Mouse (Mus musculus) layer of hippocampus, adult 11-12 months (tissue): ENCODE results near the gene Olfr1387.
"Not testable (repeated sequence)": the region's sequence is repeated elsewhere in the genome, so short reads cannot be mapped to it uniquely, and the experiment has no call there.

ENCODE experiments used
- DNase-seq: peaks from one replicate; pipeline ENCODE4 v3.0.0; 2022; ENCODE audit warnings: low spot score

The Olfr1387 gene

DNA sequence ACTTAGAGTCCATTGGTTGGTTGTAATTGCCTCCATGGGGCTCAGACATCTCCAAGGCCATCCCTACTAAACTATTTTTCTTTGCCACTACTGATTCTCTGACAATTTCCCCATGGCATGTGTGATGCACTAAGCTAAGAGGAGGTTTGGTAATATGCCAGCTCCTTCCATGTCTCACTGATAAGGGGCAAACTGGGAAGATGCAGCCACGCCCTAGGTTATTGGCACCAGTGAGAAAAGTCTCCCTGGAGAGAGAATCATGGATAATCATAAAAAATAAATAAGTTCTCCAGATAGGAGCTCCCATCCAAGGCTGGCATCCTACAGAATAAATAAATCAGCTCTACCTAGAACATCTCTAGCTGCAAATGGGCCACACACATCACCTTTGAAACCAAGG, at the start of gene Olfr1387:
Olfr1387 (plus strand) TSS at position 301 of the 400 bp plus-strand sequence.
- no peak for DNase-seq

DNA sequence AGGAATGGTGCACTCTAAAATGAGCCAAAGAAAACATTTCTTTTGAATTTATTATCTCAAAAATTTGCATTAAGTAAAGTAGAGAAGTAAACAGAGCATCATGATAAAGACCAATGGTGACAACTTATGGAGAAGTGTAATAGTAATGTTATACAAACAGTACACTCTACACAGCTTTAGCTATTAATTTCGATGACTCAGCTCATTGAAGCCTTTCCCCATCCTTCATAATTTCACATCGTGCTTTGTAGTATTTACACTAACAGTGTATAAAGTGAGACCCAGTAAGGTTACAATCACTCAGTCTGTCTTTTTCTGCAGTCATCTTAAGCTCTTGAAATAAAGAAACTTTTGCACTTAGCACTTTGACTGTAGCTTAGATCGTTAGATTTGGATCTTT, 48.4 kb upstream of the Olfr1387 start:
- DNase-seq, result no peak

DNA sequence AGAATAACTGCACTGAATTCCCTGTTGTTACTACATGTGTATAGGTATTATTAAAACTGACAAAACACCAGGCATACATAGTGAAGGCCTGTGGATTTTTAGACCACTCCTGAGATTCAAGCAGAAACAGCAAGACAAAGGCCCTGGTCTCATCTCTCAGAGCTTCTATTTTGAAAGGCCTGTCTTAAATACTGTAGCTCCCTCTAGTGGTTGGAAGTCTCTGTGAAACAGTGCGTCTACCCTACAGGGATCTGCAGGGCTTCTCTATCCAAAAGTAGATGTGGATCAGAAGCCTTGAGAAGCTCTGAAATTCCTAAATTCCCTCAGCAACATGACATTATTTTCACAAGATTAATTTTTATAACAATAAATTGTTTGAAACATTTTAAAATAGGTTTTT, 44.6 kb upstream of the Olfr1387 start:
- DNase-seq, result peak; percentile 4

DNA sequence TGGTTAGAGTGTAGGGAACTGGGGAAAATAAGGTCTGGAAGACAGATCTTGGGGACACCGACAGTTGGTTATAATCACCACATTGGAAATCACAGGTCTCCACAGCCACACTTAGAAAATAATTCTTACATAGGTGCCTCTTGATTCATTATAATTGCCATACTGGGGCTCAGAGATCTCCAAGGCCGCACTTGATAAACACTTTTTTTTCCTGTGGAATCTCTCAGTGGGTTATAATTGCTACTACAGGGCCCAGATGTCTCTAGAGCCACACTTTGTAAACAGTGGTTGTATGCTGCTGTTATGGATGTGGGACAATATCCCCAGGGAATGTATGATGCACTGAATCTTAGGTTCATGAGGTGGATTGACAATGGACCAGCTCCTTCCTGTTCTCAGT, 32.4 kb upstream of the Olfr1387 start, which contains the start of gene Olfr1389:
Olfr1389 (plus strand) TSS at position 301 of the 400 bp plus-strand sequence.
- DNase-seq, result no peak

DNA sequence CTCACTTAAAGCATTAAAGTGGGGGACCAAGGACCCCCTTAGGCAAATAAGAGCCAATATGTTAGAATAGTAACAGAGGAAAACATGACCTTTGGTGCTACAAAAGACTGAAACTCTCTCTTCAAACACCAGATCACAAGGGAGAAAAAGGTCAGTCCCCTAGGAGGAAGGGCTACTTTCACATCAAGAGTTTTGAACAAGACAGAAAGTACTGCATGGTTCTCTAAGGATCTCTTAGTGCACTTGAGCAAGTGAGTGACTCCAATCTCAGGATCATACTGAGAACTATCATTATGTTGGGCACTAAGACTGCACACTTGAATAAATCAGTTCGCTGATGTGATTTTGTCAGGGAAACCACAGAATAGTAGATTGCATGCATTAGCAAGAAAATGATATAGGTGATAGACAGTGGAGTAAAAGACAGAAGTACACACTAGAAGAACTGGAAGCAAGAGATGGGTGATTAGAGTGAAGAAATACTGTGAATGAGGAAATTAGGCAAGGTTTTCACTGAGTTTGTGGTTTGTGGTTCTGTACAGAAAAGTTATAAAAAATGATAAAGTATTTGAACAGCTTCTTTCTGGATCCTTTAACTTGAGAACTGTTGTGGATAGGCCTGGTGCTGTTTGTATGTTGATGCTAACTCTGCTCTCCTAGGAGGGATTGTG, 29.8 kb upstream of the Olfr1387 start:
- DNase-seq, result no peak

DNA sequence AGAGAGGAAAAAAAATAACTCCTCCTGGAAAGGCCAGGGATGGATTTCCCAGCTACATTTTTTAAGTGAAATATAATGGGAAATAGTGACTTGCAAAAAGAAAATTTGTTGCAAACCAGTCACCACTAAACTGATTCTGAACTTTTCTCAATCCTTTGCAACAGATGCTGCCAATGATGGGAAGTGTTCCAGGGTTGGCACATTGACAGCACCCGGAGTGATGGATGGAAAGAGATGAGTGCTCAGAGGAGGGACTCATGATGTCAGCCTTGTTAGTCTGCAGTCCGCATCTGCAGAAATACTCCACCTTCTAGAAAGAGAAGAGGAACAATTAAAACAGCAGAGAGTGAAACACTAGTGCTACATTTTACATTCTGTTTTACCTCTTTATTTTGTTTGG, 25.5 kb upstream of the Olfr1387 start:
- peak; percentile 20 for DNase-seq

DNA sequence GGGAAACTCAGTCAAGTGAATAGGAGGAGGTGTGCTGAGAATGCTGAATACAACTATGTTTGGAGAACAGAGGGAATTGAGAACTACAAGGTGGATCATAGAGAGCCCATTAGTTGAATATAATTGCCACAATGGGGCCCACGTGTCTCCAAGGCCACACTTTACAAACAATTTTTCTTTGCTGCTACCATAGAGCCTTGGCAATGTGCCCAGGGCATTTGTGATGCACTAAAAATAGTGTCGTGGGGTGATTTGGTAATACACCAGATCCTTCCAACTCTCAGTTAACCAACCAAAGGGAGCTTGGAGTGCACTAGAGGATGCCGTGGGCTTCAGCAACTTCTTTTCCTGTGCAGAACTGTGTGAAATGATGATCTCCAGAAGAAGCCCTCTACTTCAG, 18.7 kb upstream of the Olfr1387 start, which contains the start of gene Olfr1388:
Olfr1388 (plus strand) TSS at position 214 of the 400 bp plus-strand sequence.
- DNase-seq, result peak; percentile 8

DNA sequence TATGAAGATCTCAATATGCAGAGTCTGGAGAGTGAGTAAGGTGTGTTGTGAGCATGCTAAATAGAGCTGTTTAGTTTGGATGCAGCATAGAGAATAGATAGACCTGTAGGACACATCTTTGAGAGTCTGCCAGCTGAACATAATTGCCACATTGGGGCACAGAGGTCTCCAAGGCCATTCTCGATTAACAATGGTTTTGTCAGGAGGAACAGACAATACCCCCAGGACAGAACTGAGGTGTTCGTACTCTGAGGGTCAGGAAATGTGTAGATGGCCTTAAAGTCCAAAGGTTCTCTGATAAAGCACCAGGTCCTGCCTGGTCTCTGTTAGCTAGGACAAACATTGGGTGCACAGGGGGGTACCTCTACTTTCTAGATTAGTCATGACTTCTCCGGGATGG, 9.6 kb downstream of the Olfr1387 start, which contains the start of gene Olfr1386:
Olfr1386 (plus strand) TSS at position 301 of the 400 bp plus-strand sequence.
- DNase-seq, result not testable (repeated sequence)

DNA sequence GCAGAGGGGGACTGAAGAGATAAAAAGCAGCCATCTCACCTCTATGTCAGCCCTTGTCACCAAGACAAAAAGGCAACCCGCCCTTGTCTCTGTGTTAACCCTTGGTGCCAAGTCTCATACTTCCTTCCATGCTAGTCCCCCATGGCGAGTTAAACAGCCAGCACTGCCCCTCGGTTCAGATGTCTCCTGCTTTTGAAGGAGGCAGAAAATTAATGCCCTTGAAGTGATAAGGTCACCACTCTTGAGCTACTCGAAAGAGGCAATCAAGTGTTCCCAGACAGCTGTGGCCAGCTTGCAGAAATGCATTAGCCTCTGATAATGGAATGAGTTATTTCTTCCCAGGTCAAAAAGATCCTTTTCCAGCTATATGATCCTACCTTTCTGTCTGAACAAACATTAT, 30.8 kb downstream of the Olfr1387 start:
- no peak for DNase-seq

DNA sequence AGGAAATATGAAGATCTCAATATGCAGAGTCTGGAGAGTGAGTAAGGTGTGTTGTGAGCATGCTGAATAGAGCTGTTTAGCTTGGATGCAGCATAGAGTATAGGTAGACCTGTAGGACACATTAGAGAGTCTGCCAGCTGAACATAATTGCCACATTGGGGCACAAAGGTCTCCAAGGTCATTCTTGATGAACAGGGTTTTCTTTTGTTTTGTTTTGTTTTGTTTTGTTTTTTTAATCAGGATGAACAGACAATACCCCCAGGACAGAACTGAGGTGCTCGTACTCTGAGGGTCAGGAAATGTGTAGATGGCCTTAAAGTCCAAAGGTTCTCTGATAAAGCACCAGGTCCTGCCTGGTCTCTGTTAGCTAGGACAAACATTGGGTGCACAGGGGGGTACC, 33.6 kb downstream of the Olfr1387 start, which contains the start of gene Olfr1385:
Olfr1385 (plus strand) TSS at position 301 of the 400 bp plus-strand sequence.
- not testable (repeated sequence) for DNase-seq
